Mouse (Mus musculus) right cerebral cortex, postnatal 4 days (tissue): ENCODE data around the gene Prcc.
A peak's percentile ranks its signal among the peaks of the same experiment; 100 is the strongest.

Experiments
- DNase-seq: peaks from one replicate; pipeline ENCODE4 v3.0.0-alpha.2; 2022

Gene Prcc

DNA sequence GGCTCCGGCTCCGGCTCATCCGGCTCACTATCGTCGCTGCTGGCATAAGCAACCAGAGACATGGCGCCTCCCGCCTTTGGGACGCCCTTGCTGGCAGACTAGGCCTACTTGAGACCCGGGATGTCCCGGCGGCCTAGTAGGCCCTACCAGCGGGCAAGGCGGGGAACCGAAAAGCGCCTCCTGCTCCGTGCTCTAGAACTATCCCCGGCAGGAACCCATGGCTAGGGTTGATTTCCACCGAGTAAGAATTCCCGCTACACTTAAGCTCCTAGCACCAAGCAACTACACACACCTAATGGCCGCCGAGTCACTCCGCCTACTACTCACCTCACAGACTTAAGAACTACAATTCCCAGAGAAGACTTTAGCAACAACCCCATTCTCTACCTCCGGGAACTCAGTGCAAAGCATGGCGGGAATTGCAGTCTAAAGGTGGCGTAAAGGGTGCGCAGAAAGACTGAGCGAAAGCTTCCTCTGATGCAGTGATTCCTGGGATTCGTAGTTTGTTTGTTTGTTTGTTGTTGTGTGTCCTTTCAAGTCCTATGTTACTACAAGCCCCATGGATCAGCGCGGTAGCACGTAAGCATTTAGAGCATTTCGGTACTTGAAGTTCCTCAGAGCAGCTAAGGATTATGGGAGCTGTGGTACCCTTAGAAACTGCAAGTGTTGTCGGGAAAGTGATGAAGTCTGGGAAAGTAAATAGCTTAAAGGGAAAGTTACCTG, at the start of gene Prcc:
TSS of gene Prcc (minus strand) at position 328 of the 723 bp plus-strand sequence.
- peak; percentile 72 for DNase-seq

DNA sequence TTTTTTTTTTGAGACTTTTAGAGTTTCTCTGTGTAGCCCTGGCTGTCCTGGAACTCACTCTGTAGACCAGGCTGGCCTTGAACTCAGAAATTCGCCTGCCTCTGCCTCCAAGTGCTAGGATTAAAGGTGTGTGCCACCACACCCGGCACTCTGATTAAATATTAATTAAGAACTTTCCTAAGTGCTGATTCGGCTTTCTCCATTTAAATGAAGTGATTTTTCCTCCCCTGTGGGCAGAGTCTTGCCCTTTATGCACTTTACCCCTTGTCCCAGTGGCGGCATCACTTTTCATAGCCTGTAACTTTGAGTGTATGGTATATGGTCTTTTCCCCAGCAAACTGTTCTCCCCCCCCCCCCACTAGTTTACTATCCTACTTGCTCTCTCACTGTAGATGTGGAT, 49.8 kb upstream of the Prcc start:
- no peak for DNase-seq

DNA sequence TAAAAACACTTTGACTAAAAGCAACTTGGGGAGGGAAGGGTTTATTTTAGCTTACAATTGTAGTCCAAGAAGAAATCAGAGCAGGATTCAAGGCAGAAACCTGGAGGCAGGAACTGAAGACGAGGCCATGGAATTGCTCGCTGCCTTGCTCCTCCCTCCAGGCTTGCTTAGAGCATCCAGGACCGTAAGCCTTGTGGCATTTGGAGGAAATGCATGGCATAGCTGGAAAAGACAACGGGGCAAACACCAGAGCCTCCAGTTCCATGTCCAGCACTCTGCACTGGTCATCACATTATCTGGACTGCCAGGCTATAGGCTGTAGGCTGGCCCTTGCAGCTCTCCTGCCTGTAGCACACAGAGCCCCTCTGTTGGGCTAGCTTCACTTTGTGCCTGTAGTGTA, 49.1 kb upstream of the Prcc start:
- no peak for DNase-seq

DNA sequence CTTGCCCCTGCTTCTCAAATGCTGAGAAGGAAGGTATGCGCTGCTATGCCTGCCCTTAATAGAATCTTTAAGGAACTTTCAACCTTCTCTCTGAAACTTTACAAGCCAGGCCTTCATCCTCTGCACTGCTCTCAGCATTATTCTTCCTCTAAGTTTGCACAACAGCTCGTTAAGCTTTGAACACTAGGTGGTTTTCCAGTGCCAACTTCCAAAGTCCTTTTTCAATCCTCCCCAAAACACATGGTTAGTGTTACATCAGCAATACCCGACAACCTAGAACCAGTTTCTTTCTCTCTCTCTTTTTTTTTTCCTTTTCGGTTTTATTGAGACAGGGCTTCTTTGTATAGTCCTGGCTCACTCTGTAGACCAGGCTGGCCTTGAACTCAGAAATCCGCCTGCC, 48.6 kb upstream of the Prcc start:
- DNase-seq: no peak

GRCm38 (mm10) chr3:87930078-87930795, 44.8 kb upstream of the Prcc start, which contains the start of the genes Isg20l2 and Rrnad1:
Gene Isg20l2, plus strand, starts transcription at chr3:87930314.
Gene Rrnad1, minus strand, starts transcription at chr3:87930717.
- DNase-seq: peak; percentile 97

- DNase-seq: no peak
Measured at GRCm38 (mm10) chr3:87929341-87930077, 44.1 kb upstream of the Prcc start.

- no peak for DNase-seq
Measured at GRCm38 (mm10) chr3:87927452-87927851, 42.0 kb upstream of the Prcc start.

- DNase-seq: no peak
Measured at GRCm38 (mm10) chr3:87924996-87925395, 39.6 kb upstream of the Prcc start.

DNA sequence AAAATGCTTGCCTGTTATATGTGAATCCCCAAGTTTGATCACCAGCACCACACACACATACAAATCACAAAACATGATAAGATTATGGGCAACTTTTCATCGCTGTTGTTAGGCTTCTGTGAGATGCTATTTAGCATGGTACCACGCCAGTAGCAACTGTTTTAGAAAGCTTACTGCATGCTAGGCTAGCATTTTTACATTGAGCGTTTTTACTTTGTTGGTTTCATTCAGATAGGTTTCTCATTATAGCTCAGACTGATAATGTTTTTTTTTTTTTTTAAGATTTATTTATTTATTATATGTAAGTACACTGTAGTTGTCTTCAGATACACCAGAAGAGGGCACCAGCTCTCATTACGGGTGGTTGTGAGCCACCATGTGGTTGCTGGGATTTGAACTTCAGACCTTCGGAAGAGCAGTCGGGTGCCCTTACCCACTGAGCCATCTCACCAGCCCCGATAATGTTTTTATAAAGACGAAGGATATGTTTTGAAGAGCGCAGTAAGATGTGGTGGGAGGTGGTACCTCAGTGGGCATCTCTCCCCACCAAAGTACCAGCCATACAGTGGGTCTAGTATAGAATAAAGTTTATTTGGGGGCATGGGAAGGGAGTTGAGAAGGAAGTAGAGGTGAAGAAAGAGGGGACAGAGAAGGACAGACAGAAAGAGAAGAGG, 35.0 kb upstream of the Prcc start:
- no peak for DNase-seq

DNA sequence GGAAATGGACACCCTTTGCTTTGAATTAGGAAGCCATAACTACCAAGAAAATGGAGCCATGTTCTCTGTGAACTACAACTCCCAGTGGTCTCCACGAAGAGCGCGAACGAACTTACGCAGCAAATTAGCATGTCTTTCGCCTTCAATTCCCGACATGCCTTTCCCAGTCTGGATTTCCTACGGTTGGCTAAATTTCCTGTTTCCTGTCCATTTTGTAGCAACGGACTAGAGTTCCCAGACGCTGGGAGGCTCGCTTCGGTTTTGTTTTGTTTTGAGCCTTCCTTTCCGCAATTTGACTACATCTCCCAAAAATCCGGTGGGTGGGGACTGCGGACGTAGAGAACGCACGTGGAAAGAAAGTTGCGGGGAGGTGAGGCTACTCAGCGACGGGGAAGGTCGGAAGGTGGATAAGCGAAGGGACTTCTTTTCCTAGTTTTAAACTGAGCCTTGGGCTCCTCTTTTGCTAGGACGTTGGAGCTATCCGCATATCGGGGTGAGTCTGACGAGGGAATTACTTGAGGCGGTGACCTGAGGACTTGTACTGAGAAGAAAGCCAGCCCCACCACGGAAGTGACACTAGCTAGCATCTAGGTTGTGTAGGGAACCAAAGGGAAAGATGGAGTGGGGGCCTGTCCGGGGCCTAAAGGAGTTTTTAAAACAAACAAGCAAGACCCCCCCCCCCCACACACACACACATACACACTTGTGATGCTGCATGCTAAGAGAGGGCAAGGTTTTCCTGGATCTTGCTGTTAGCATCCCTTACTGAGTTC, 34.1 kb upstream of the Prcc start, which contains the start of gene Mrpl24:
TSS of gene Mrpl24 (plus strand) at position 171 of the 773 bp plus-strand sequence.
- DNase-seq: peak; percentile 66

GRCm38 (mm10) chr3:87918551-87918950, 33.1 kb upstream of the Prcc start:
- no peak for DNase-seq

DNA sequence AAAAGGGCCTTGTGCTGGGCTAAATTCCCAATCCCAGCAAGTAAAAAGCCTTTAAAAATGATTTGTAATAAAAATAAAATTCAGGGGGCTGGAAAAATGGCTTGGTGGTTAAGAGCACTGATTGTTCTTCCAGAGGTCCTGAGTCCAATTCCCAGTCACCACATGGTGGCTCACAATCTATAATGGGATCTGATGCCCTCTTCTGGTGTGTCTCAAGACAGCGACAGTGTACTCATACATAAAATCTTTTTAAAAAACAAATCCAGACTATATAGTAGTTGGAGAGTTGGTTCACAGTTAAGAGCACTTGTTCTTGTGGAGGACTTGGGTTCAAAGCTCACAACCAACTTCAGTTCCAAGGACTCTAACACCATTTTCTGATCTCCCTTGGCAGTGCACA, 31.6 kb upstream of the Prcc start:
- DNase-seq: no peak

DNA sequence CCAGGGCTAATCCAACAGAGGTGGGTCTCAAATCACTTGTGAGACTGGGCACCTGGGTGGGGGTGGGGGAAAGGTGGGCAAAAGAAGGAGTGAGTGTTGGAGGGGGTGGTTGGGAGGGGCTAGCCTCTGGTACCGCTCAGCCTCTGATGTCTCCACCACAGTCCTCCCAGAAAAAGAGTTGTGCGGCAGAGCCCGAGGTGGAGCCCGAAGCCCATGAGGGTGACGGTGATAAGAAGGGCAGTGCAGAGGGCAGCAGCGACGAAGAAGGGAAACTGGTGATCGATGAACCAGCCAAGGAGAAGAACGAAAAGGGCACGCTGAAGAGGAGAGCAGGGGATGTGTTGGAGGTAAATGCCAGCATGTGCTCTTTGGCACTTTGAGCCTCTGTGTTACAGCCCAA, 28.5 kb upstream of the Prcc start:
- DNase-seq: no peak

- no peak for DNase-seq
Measured at GRCm38 (mm10) chr3:87913491-87913890, 28.1 kb upstream of the Prcc start.

DNA sequence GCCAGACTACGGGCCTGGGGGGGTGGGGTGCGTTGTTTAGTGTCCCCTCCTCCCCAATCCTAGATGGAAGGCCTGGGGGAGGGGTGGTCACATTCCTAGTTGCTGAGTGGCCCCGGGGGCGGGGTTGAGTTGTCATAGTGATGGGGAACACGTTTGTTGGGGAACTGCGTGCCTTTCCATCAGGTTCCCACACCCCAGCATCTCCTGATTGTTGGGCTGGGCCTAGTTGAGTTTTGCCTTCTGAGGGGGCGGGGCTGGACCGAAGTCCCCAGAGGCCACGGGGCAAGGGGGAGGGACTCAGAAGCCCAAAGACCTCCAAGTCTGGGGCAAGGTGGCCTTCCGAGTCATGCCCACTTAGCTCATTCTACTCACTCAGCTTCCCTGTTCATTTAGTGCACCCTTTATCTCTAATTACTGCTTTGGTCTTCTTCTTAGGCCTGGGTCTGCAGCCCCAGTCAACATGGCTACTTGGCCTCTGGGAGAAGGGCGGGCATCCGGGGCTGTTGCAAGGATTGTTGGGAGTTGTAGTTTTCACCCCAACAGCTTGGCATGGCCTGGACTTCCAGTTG, 25.2 kb upstream of the Prcc start:
- peak; percentile 56 for DNase-seq

- DNase-seq: no peak
Measured at GRCm38 (mm10) chr3:87909874-87910273, 24.5 kb upstream of the Prcc start.

GRCm38 (mm10) chr3:87909381-87909780, 24.0 kb upstream of the Prcc start:
- no peak for DNase-seq

DNA sequence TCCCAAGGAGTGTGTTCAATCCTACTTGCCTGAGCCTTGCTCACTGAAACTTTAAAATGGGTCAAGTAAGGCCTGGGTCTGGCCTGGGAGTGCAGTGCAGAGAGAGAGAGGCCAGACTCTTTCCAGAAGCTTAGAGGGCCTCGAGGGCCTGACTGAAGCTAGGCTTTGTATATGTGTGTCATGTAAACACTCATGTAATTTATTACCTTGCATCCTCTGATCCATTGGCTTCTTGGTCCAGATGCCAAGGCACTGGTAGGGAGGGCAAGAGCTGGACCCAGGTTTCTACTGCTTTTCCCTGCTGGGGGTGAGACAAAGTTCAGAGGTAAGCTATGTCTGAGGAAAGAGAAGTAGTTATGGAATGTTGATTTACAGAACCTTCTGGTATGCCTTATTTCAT, 22.5 kb upstream of the Prcc start:
- DNase-seq: no peak

DNA sequence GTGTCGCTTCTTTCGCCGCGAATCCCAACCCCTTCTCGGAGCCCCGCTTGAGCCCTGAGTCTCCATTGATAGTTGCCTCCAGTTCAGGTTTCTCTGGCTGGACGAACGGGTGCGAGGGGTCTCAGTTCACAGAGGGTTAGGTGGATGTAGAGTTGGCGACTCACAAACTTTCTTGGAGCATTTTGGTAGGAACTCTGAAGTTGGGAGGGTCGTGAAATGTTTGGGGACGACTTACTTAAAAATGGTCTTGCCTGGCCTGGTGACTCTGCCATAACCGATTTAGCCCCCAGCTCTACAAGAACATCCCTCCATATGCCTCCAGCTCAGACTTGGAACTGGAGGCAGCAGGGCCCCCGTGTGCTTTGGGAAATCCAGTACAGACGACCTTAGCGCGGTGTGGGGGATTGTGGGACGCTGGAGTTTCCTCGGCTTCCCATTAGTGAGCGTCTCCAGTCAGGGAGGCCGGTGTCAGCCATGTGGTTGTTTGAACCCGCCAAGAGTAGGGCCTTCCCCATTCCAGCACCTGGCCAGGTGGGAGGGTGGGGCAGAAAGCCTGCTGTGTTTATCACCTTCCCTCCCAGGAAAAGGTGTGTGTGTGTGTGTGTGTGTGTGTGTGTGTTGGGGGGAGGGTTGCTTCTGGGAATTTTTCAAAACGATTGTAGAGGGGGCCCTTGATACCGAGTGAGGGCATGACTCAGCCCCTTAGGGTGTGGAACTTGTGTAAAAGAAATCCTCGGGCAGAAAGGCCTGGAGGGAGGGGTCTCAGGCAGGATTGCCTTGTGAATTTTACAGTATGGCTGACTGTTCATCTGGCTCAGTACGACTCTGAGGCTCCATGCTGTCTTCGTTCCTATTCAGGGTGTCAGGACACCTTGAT, 21.8 kb upstream of the Prcc start:
- DNase-seq: no peak

DNA sequence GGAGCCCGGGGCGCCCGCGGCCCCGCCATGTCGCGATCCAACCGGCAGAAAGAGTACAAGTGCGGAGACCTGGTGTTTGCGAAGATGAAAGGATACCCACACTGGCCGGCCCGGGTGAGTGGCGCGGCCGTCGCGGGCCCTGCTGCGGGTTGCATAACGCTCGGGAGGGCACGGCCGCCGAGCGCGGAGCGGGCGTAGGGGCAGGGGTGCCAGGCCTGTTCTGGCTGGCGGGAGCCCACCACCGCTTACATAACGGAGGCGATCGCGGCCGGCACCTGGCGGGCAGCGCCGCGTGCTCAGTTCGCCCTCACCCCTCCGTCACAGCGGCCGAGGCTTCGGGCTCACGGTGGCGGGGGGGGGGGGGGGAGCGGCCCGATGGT, 21.2 kb upstream of the Prcc start:
- peak; percentile 41 for DNase-seq
